Comparison of ENCODE assay signal across 8 mouse cellular contexts in genomic region chr1:176274667-176275610, GRCm38 (mm10). TPM values are rescaled to one million over a fixed set of nuclear protein-coding genes. Genes with fewer than 3 reads are reported as not detected.
DNase-seq lines count a peak whose midpoint lies in the region; ATAC-seq and TF ChIP-seq lines count a peak whose summit lies in the region.

TSS of gene Pld5 (minus strand) at chr1:176275312.

- TF ChIP-seq POLR2A in kidney, adult 2 months (IDR thresholded peaks at IDR 0.05; ENCODE audit: low read depth, low read length), result no peak
- no peak for TF ChIP-seq POLR2A in embryonic fibroblast, embryonic 13.5 days (IDR thresholded peaks at IDR 0.05; ENCODE audit: low read depth, low read length)

- TF ChIP-seq CTCF in kidney, postnatal 0 days (IDR thresholded peaks at IDR 0.05; ENCODE audit: low read depth), result no peak
- TF ChIP-seq CTCF in kidney, adult 2 months (conservative IDR thresholded peaks at IDR 0.05; ENCODE audit: insufficient read depth, insufficient read length, low read depth, low read length), result no peak
- TF ChIP-seq CTCF in embryonic fibroblast, embryonic 13.5 days (IDR thresholded peaks at IDR 0.05; ENCODE audit: borderline replicate concordance, insufficient read depth, low read length), result no peak

- ATAC-seq in kidney, postnatal 0 days (replicated peaks; ENCODE audit: low FRiP score, low read depth), result peak; percentile 92
- ATAC-seq in hindbrain, embryonic 11.5 days (ENCODE audit: low FRiP score), result peak; percentile 95
- 0 out of 2 replicates have a peak, but pooled peaks have one; percentile 36 for ATAC-seq in liver, embryonic 13.5 days (ENCODE audit: low read depth)
- ATAC-seq in monocyte, adult 5-6 weeks (replicated peaks; ENCODE audit: insufficient number of reproducible peaks, low FRiP score, low TSS enrichment, poor library complexity, severe bottlenecking), result no peak

- WGBS in kidney, postnatal 0 days, result under 1% methylated on average over 71 of the region's 86 CpGs
- 1% methylated on average over 72 of the region's 86 CpGs for WGBS in kidney, adult 2 months
- WGBS in hindbrain, embryonic 11.5 days, result under 1% methylated on average over 57 of the region's 86 CpGs
- WGBS in liver, embryonic 13.5 days (ENCODE audit: insufficient replicate concordance), result 2% methylated on average over 79 of the region's 86 CpGs

- H3K4me3 ChIP-seq in kidney, postnatal 0 days (replicated peaks; ENCODE audit: low read depth, low read length), result peak within 1 kb of the TSS; percentile 53
- H3K4me3 ChIP-seq in kidney, adult 2 months (ENCODE audit: insufficient read depth, low read depth, low read length), result no peak within 1 kb of the TSS; the same call in 1 of the 2 replicates
- peak within 1 kb of the TSS; percentile 29 for H3K4me3 ChIP-seq in embryonic fibroblast, embryonic 13.5 days (ENCODE audit: insufficient read depth, low read length)
- H3K4me3 ChIP-seq in hindbrain, embryonic 11.5 days (ENCODE audit: low read depth, low read length), result peak within 1 kb of the TSS; percentile 59
- H3K4me3 ChIP-seq in liver, embryonic 13.5 days (replicated peaks), result peak within 1 kb of the TSS; percentile 41

- peak within 1 kb of the TSS; percentile 90 for H3K4me2 ChIP-seq in kidney, postnatal 0 days (ENCODE audit: low read length)
- H3K4me2 ChIP-seq in hindbrain, embryonic 11.5 days (replicated peaks; ENCODE audit: low read depth, low read length), result peak within 1 kb of the TSS; percentile 87
- H3K4me2 ChIP-seq in liver, embryonic 13.5 days, result peak within 1 kb of the TSS; percentile 59

- H3K4me1 ChIP-seq in kidney, postnatal 0 days (replicated peaks; ENCODE audit: insufficient read depth, low read length), result no peaks in the 10 kb centered on the region; the same call in 1 of the 2 replicates
- H3K4me1 ChIP-seq in kidney, adult 2 months (ENCODE audit: control insufficient read depth, insufficient read depth, low read length), result no peaks in the 10 kb centered on the region
- no peaks in the 10 kb centered on the region for H3K4me1 ChIP-seq in embryonic fibroblast, embryonic 13.5 days (ENCODE audit: control insufficient read depth, insufficient read depth, low read length)
- no peaks in the 10 kb centered on the region for H3K4me1 ChIP-seq in hindbrain, embryonic 11.5 days (replicated peaks; ENCODE audit: control insufficient read depth, insufficient read depth, low read length)
- H3K4me1 ChIP-seq in liver, embryonic 13.5 days (replicated peaks), result no peaks in the 10 kb centered on the region

- no peaks in the 10 kb centered on the region for H3K9me3 ChIP-seq in kidney, postnatal 0 days (replicated peaks; ENCODE audit: low read length)
- no peaks in the 10 kb centered on the region for H3K9me3 ChIP-seq in hindbrain, embryonic 11.5 days (ENCODE audit: control insufficient read depth, low read length)
- no peaks in the 10 kb centered on the region for H3K9me3 ChIP-seq in liver, embryonic 13.5 days (replicated peaks)

- H3K27ac ChIP-seq in kidney, postnatal 0 days, result no peak within 1 kb of the TSS
- no peak within 1 kb of the TSS for H3K27ac ChIP-seq in kidney, adult 2 months (ENCODE audit: insufficient read depth, low read depth, low read length)
- H3K27ac ChIP-seq in embryonic fibroblast, embryonic 13.5 days (ENCODE audit: insufficient read depth, low read length), result no peak within 1 kb of the TSS
- H3K27ac ChIP-seq in hindbrain, embryonic 11.5 days (ENCODE audit: low read depth, low read length), result peak within 1 kb of the TSS; percentile 56; the same call in 1 of the 2 replicates
- H3K27ac ChIP-seq in liver, embryonic 13.5 days, result no peak within 1 kb of the TSS

- no peaks in the 10 kb centered on the region for H3K36me3 ChIP-seq in kidney, postnatal 0 days (ENCODE audit: insufficient read depth, low read length)
- no peaks in the 10 kb centered on the region for H3K36me3 ChIP-seq in kidney, adult 2 months (ENCODE audit: control insufficient read depth, insufficient read depth, low read length)
- H3K36me3 ChIP-seq in hindbrain, embryonic 11.5 days (ENCODE audit: control insufficient read depth, insufficient read depth, low read length), result no peaks in the 10 kb centered on the region
- H3K36me3 ChIP-seq in liver, embryonic 13.5 days, result no peaks in the 10 kb centered on the region

- H3K9ac ChIP-seq in kidney, postnatal 0 days (ENCODE audit: low read depth, low read length), result peak within 1 kb of the TSS; percentile 37; the same call in 1 of the 2 replicates
- H3K9ac ChIP-seq in hindbrain, embryonic 11.5 days (ENCODE audit: low read depth, low read length), result peak within 1 kb of the TSS; percentile 77
- H3K9ac ChIP-seq in liver, embryonic 13.5 days, result no peak within 1 kb of the TSS

- H3K27me3 ChIP-seq in kidney, postnatal 0 days (ENCODE audit: insufficient read depth, low read length), result peaks cover 12% of the 10 kb centered on the region
- 0 out of 2 replicates have a peak, but pooled peaks cover 2% of the 10 kb centered on the region for H3K27me3 ChIP-seq in kidney, adult 2 months (replicated peaks; ENCODE audit: control insufficient read depth, insufficient read depth, low read length)
- no peaks in the 10 kb centered on the region; the same call in 1 of the 2 replicates for H3K27me3 ChIP-seq in hindbrain, embryonic 11.5 days (ENCODE audit: control insufficient read depth, insufficient read depth, low read length)
- H3K27me3 ChIP-seq in liver, embryonic 13.5 days, result peaks cover 37% of the 10 kb centered on the region

- DNase-seq in kidney, postnatal 0 days (ENCODE audit: low spot score), result peak; percentile 33
- DNase-seq in kidney, adult 2 months, result no peak
- peak; percentile 10 to 13 for DNase-seq in adrenal gland, postnatal 36 days
- DNase-seq in hindbrain, embryonic 11.5 days (ENCODE audit: low spot score), result peak; percentile 75
- DNase-seq in liver, embryonic 13.5 days, result no peak
- DNase-seq in retina, embryonic 14.5 days (ENCODE audit: low spot score), result peak; percentile 70

RNA-seq across cellular contexts. Expression of gene Pld5, which starts in this region (rescaled TPM):
- 0.51 and 0.55 TPM in 2 replicates for polyA plus RNA-seq in kidney, postnatal 0 days (2015; fragmentation: Nextera tagmentation; extraction: Ambion mirVana)
- polyA plus RNA-seq in kidney, adult 2 months (2012; rRNA removed), result not detected in 2 replicates
- total RNA-seq in adrenal gland, postnatal 36 days (2021), result under 1 TPM; 0.59 to 0.66 TPM
- 0.48 and 1.3 TPM in 2 replicates for polyA plus RNA-seq in embryonic fibroblast, embryonic 13.5 days (2011; ENCODE audit: insufficient read length, low read depth, missing spikeins)
- 1.7 and 1.9 TPM in 2 replicates for polyA plus RNA-seq in hindbrain, embryonic 11.5 days (2014; fragmentation: Nextera tagmentation; extraction: Ambion mirVana)
- 0.03 and 0.06 TPM in 2 replicates for polyA plus RNA-seq in liver, embryonic 13.5 days (2015; fragmentation: Nextera tagmentation; extraction: Ambion mirVana)
- 0.19 TPM in 1 of 3 replicates, not detected in the others for total RNA-seq in monocyte, adult 5-6 weeks (2017)

Comparison
In these comparisons a context has a peak if more than half of its experiments do, and no peak if none do; other contexts are left out.
1. Peak in DNase-seq, ATAC-seq, H3K4me3 ChIP-seq, H3K9ac ChIP-seq and H3K4me2 ChIP-seq in kidney, postnatal 0 days; RNA of the gene not detected or under 1 TPM.
2. Peak in DNase-seq in adrenal gland, postnatal 36 days; RNA of the gene not detected or under 1 TPM.
3. Peak in ATAC-seq, H3K4me3 ChIP-seq and H3K4me2 ChIP-seq in liver, embryonic 13.5 days; RNA of the gene not detected or under 1 TPM.
4. DNase-seq: peak in hindbrain, embryonic 11.5 days (single experiment) and retina, embryonic 14.5 days (single experiment); none in kidney, adult 2 months (single experiment) and liver, embryonic 13.5 days (single experiment).
5. Peak in every context shown above with its lines, with median percentiles within 50 percentile points of each other: H3K4me2 ChIP-seq.